Mouse (Mus musculus): ENCODE results near the gene Slc25a5. TPM values are rescaled to one million over a fixed set of nuclear protein-coding genes. Genes with fewer than 3 reads are reported as not detected.
A peak's percentile ranks its signal among the peaks of the same experiment; 100 is the strongest.

Gene Slc25a5
- polyA plus RNA-seq, 1 experiment from 2014 or later: 942 TPM

DNA sequence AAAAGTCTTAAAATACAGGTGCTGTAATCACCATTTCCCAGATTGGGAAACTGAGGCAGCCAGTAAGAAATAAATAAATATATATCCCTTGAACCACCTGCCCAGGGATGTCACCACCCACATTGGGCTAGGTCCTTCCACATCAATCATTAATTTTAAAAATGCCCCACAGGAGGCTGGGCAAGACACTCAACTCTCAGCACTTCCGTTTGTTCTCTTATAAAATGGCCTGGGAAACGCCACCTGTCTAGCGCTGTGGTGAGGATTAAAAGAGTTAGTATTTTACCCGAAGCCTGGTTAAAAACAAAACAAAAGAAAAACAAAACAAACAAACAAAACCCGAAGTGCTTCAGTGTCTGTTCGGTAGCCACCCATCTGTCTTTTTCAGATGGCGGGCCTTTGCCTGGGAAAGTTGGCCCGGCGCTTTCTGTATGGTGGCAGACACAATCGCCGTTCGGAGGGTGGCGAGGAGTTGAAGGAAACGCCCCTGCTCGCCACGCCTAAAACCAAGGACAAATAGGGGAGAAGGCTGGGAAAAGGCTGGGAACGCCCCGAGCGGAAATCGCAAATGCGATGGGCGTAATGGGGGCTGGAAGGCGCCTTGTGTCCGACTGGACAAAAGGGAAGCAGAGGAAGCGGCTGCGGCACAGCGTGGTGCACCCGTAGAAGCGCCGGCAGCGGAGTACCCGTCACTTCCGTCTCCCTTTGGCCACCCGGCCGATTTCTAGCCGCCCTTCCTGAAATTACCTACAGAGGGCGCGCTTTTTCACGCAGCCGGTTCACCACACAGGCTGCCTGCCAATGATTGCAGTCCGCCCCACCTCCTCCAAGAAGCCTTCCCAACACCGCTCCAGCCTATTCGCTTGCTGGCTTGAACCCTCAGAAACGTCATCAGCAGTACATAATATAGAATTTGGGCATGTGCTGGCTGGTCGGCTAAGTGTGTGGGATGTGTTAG lies 12.2 kb downstream of the Slc25a5 start:
- Histone ChIP-seq H3K27ac (ENCODE audit: low read depth, low read length) (peak overlapping the region; percentile 79), H3K4me2 (peak overlapping the region; percentile 66), H3K27me3 (replicated peaks; ENCODE audit: control insufficient read depth, insufficient read depth, low read length) (no peaks in the 10 kb centered on the region), H3K36me3 (ENCODE audit: control insufficient read depth, insufficient read depth, low read length) (no peaks in the 10 kb centered on the region), H3K4me3 (ENCODE audit: low read depth, low read length) (peak overlapping the region; percentile 41), H3K4me1 (replicated peaks; ENCODE audit: control insufficient read depth, insufficient read depth, low read length) (peaks cover 2% of the 10 kb centered on the region; the same call in 1 of the 2 replicates), H3K9ac (ENCODE audit: low read depth, low read length) (peak overlapping the region; percentile 34), H3K9me3 (ENCODE audit: control insufficient read depth, low read length) (no peaks in the 10 kb centered on the region)
- ATAC-seq (replicated peaks; ENCODE audit: low FRiP score): peak; percentile 93
- WGBS: 10% methylated on average over 45 of the region's 45 CpGs
- DNase-seq (ENCODE audit: low spot score): peak; percentile 84

- Histone ChIP-seq H3K9me3 (ENCODE audit: control insufficient read depth, low read length) (no peaks in the 10 kb centered on the region), H3K4me3 (ENCODE audit: low read depth, low read length) (peak overlapping the region; percentile 41), H3K4me2 (peak overlapping the region; percentile 66), H3K4me1 (replicated peaks; ENCODE audit: control insufficient read depth, insufficient read depth, low read length) (peaks cover 2% of the 10 kb centered on the region; the same call in 1 of the 2 replicates), H3K27ac (ENCODE audit: low read depth, low read length) (peak overlapping the region; percentile 79), H3K27me3 (replicated peaks; ENCODE audit: control insufficient read depth, insufficient read depth, low read length) (no peaks in the 10 kb centered on the region), H3K9ac (ENCODE audit: low read depth, low read length) (no peak overlapping the region), H3K36me3 (ENCODE audit: control insufficient read depth, insufficient read depth, low read length) (no peaks in the 10 kb centered on the region)
- DNase-seq (ENCODE audit: low spot score) (no peak), ATAC-seq (replicated peaks; ENCODE audit: low FRiP score) (peak; percentile 16; the same call in 1 of the 2 replicates)
- WGBS: 57% methylated on average over 6 of the region's 6 CpGs
Observed at GRCm38 (mm10) chrX:36808318-36808683, 12.8 kb downstream of the Slc25a5 start.

- H3K27me3 ChIP-seq (replicated peaks; ENCODE audit: control insufficient read depth, insufficient read depth, low read length): no peaks in the 10 kb centered on the region
- 37% methylated on average over 5 of the region's 5 CpGs for WGBS
- H3K4me3 ChIP-seq (ENCODE audit: low read depth, low read length): no peak overlapping the region
- ATAC-seq (replicated peaks; ENCODE audit: low FRiP score): no peak
- no peak overlapping the region for H3K4me2 ChIP-seq
- H3K4me1 ChIP-seq (replicated peaks; ENCODE audit: control insufficient read depth, insufficient read depth, low read length): peaks cover 3% of the 10 kb centered on the region; the same call in 1 of the 2 replicates
- no peak overlapping the region for H3K27ac ChIP-seq (ENCODE audit: low read depth, low read length)
- H3K9ac ChIP-seq (ENCODE audit: low read depth, low read length): no peak overlapping the region
- H3K36me3 ChIP-seq (ENCODE audit: control insufficient read depth, insufficient read depth, low read length): no peaks in the 10 kb centered on the region
- H3K9me3 ChIP-seq (ENCODE audit: control insufficient read depth, low read length): no peaks in the 10 kb centered on the region
- DNase-seq (ENCODE audit: low spot score): no peak
Observed at GRCm38 (mm10) chrX:36811377-36811776, 15.9 kb downstream of the Slc25a5 start.

- Histone ChIP-seq H3K4me1 (replicated peaks; ENCODE audit: control insufficient read depth, insufficient read depth, low read length) (0 out of 2 replicates have a peak, but pooled peaks cover 3% of the 10 kb centered on the region), H3K36me3 (ENCODE audit: control insufficient read depth, insufficient read depth, low read length) (no peaks in the 10 kb centered on the region), H3K27ac (ENCODE audit: low read depth, low read length) (no peak overlapping the region), H3K4me2 (no peak overlapping the region), H3K27me3 (replicated peaks; ENCODE audit: control insufficient read depth, insufficient read depth, low read length) (no peaks in the 10 kb centered on the region), H3K4me3 (ENCODE audit: low read depth, low read length) (no peak overlapping the region), H3K9me3 (ENCODE audit: control insufficient read depth, low read length) (no peaks in the 10 kb centered on the region), H3K9ac (ENCODE audit: low read depth, low read length) (no peak overlapping the region)
- WGBS: 80% methylated on average over 8 of the region's 8 CpGs
- ATAC-seq (replicated peaks; ENCODE audit: low FRiP score): no peak
- no peak for DNase-seq (ENCODE audit: low spot score)
Observed at GRCm38 (mm10) chrX:36814161-36814836, 18.8 kb downstream of the Slc25a5 start.

DNA sequence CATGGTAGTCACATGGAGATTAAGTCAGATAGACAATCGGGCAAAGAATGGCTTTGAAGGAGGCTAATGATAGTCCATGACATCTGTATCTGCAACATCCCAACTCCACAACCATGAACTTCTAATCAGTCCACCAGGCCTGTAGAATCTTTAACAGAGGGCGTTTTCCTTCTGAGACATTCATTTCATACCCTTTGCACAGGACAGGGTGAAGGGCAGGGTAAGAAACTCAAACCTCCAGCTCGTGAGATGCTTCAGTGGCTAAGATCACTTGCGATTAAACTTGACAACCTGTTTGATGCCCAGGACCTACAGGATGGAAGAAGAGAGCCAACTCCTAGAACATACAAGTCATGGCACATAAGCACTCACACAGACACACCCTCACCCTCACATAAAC lies 19.6 kb downstream of the Slc25a5 start:
- Histone ChIP-seq H3K27me3 (replicated peaks; ENCODE audit: control insufficient read depth, insufficient read depth, low read length) (no peaks in the 10 kb centered on the region), H3K4me2 (no peak overlapping the region), H3K4me1 (replicated peaks; ENCODE audit: control insufficient read depth, insufficient read depth, low read length) (0 out of 2 replicates have a peak, but pooled peaks cover 3% of the 10 kb centered on the region), H3K9ac (ENCODE audit: low read depth, low read length) (no peak overlapping the region), H3K27ac (ENCODE audit: low read depth, low read length) (no peak overlapping the region), H3K9me3 (ENCODE audit: control insufficient read depth, low read length) (no peaks in the 10 kb centered on the region), H3K36me3 (ENCODE audit: control insufficient read depth, insufficient read depth, low read length) (no peaks in the 10 kb centered on the region), H3K4me3 (ENCODE audit: low read depth, low read length) (no peak overlapping the region)
- no peak for DNase-seq (ENCODE audit: low spot score)
- no peak for ATAC-seq (replicated peaks; ENCODE audit: low FRiP score)
- 75% methylated on average over 4 of the region's 4 CpGs for WGBS

GRCm38 (mm10) chrX:36815439-36815838 lies 20.0 kb downstream of the Slc25a5 start:
- Histone ChIP-seq H3K4me3 (ENCODE audit: low read depth, low read length) (no peak overlapping the region), H3K9ac (ENCODE audit: low read depth, low read length) (no peak overlapping the region), H3K4me1 (replicated peaks; ENCODE audit: control insufficient read depth, insufficient read depth, low read length) (0 out of 2 replicates have a peak, but pooled peaks cover 3% of the 10 kb centered on the region), H3K36me3 (ENCODE audit: control insufficient read depth, insufficient read depth, low read length) (no peaks in the 10 kb centered on the region), H3K9me3 (ENCODE audit: control insufficient read depth, low read length) (no peaks in the 10 kb centered on the region), H3K27me3 (replicated peaks; ENCODE audit: control insufficient read depth, insufficient read depth, low read length) (no peaks in the 10 kb centered on the region), H3K27ac (ENCODE audit: low read depth, low read length) (no peak overlapping the region), H3K4me2 (no peak overlapping the region)
- WGBS: 78% methylated on average over 2 of the region's 4 CpGs
- ATAC-seq (replicated peaks; ENCODE audit: low FRiP score): no peak
- no peak for DNase-seq (ENCODE audit: low spot score)

- Histone ChIP-seq H3K36me3 (ENCODE audit: control insufficient read depth, insufficient read depth, low read length) (no peaks in the 10 kb centered on the region), H3K27me3 (replicated peaks; ENCODE audit: control insufficient read depth, insufficient read depth, low read length) (no peaks in the 10 kb centered on the region), H3K4me2 (peak overlapping the region; percentile 62), H3K27ac (ENCODE audit: low read depth, low read length) (no peak overlapping the region), H3K9me3 (ENCODE audit: control insufficient read depth, low read length) (no peaks in the 10 kb centered on the region), H3K4me1 (replicated peaks; ENCODE audit: control insufficient read depth, insufficient read depth, low read length) (0 out of 2 replicates have a peak, but pooled peaks cover 3% of the 10 kb centered on the region), H3K4me3 (ENCODE audit: low read depth, low read length) (0 out of 2 replicates have a peak overlapping the region, but pooled peaks have one; percentile 32), H3K9ac (ENCODE audit: low read depth, low read length) (no peak overlapping the region)
- 38% methylated on average over 8 of the region's 8 CpGs for WGBS
- no peak for DNase-seq (ENCODE audit: low spot score)
- ATAC-seq (replicated peaks; ENCODE audit: low FRiP score): peak; percentile 16; the same call in 1 of the 2 replicates
Observed at GRCm38 (mm10) chrX:36816368-36816899, 21.0 kb downstream of the Slc25a5 start.

- Histone ChIP-seq H3K27ac (ENCODE audit: low read depth, low read length) (peak overlapping the region; percentile 59), H3K9me3 (ENCODE audit: control insufficient read depth, low read length) (no peaks in the 10 kb centered on the region), H3K4me3 (ENCODE audit: low read depth, low read length) (peak overlapping the region; percentile 32), H3K27me3 (replicated peaks; ENCODE audit: control insufficient read depth, insufficient read depth, low read length) (no peaks in the 10 kb centered on the region), H3K4me1 (replicated peaks; ENCODE audit: control insufficient read depth, insufficient read depth, low read length) (0 out of 2 replicates have a peak, but pooled peaks cover 3% of the 10 kb centered on the region), H3K4me2 (peak overlapping the region; percentile 62), H3K36me3 (ENCODE audit: control insufficient read depth, insufficient read depth, low read length) (no peaks in the 10 kb centered on the region), H3K9ac (ENCODE audit: low read depth, low read length) (peak overlapping the region; percentile 49; the same call in 1 of the 2 replicates)
- WGBS: 8% methylated on average over 10 of the region's 10 CpGs
- DNase-seq (ENCODE audit: low spot score) (peak; percentile 40), ATAC-seq (replicated peaks; ENCODE audit: low FRiP score) (peak; percentile 69)
Observed at GRCm38 (mm10) chrX:36816953-36817441, 21.5 kb downstream of the Slc25a5 start.

All from liver, embryonic 11.5 days (tissue).